Comparison of ENCODE assay signal across 8 mouse cellular contexts in genomic region chr4:55351037-55351436, GRCm38 (mm10). TPM values are rescaled to one million over a fixed set of nuclear protein-coding genes. Genes with fewer than 3 reads are reported as not detected.
A peak's percentile ranks its signal among the peaks of the same experiment; 100 is the strongest.
DNase-seq lines count a peak whose midpoint lies in the region; ATAC-seq and TF ChIP-seq lines count a peak whose summit lies in the region.

No protein-coding gene starts in this region.

- 0 out of 2 replicates have a peak, but pooled peaks cover 2% of the 10 kb centered on the region for H3K4me1 ChIP-seq in cerebellum, adult 2 months (ENCODE audit: control insufficient read depth, insufficient read depth, low read length)
- peaks cover 6% of the 10 kb centered on the region for H3K4me1 ChIP-seq in neural tube, embryonic 11.5 days (ENCODE audit: control insufficient read depth, insufficient read depth, low read length)
- H3K4me1 ChIP-seq in limb, embryonic 13.5 days, result peaks cover 23% of the 10 kb centered on the region
- peaks cover 10% of the 10 kb centered on the region; the same call in 1 of the 2 replicates for H3K4me1 ChIP-seq in stomach, embryonic 14.5 days (ENCODE audit: control insufficient read depth, insufficient read depth, low read length)

- ATAC-seq in neural tube, embryonic 11.5 days (ENCODE audit: insufficient read depth, low FRiP score, low TSS enrichment), result no peak
- ATAC-seq in limb, embryonic 13.5 days (ENCODE audit: low FRiP score, low read depth), result no peak
- ATAC-seq in stomach, embryonic 14.5 days (ENCODE audit: insufficient number of reproducible peaks, insufficient read depth, low FRiP score, low read depth), result no peak

- no peak for DNase-seq in cerebellum, adult 2 months
- no peak for DNase-seq in cerebellum, postnatal 25 days
- no peak for DNase-seq in neural tube, embryonic 11.5 days (ENCODE audit: low spot score)
- no peak for DNase-seq in neural tube, embryonic 10.5 days (ENCODE audit: extremely low spot score, low spot score)
- DNase-seq in ovary, postnatal 36 days (ENCODE audit: low spot score), result no peak
- DNase-seq in cerebellum, adult 11-12 months, result no peak

- TF ChIP-seq CTCF in cerebellum, adult 2 months (IDR thresholded peaks at IDR 0.05; ENCODE audit: borderline replicate concordance, insufficient read depth, low read depth, low read length), result no peak

- peak overlapping the region; percentile 55 for H3K4me2 ChIP-seq in neural tube, embryonic 11.5 days (ENCODE audit: low read depth)
- H3K4me2 ChIP-seq in limb, embryonic 13.5 days (replicated peaks), result peak overlapping the region; percentile 76
- peak overlapping the region; percentile 67 for H3K4me2 ChIP-seq in stomach, embryonic 14.5 days (replicated peaks; ENCODE audit: low read depth, low read length)

- H3K27me3 ChIP-seq in cerebellum, adult 2 months (ENCODE audit: control insufficient read depth, insufficient read depth, low read length), result no peaks in the 10 kb centered on the region
- no peaks in the 10 kb centered on the region for H3K27me3 ChIP-seq in neural tube, embryonic 11.5 days (ENCODE audit: control insufficient read depth, insufficient read depth, low read length)
- H3K27me3 ChIP-seq in limb, embryonic 13.5 days, result no peaks in the 10 kb centered on the region
- H3K27me3 ChIP-seq in stomach, embryonic 14.5 days (ENCODE audit: control insufficient read depth, insufficient read depth, low read length), result no peaks in the 10 kb centered on the region

- no peak for TF ChIP-seq POLR2A in cerebellum, adult 2 months (IDR thresholded peaks at IDR 0.05; ENCODE audit: borderline replicate concordance, insufficient read depth, low read length)

- no peaks in the 10 kb centered on the region for H3K9me3 ChIP-seq in neural tube, embryonic 11.5 days (ENCODE audit: control insufficient read depth, low read length)
- H3K9me3 ChIP-seq in limb, embryonic 13.5 days, result no peaks in the 10 kb centered on the region
- no peaks in the 10 kb centered on the region for H3K9me3 ChIP-seq in stomach, embryonic 14.5 days (ENCODE audit: control insufficient read depth, low read depth, low read length)

- 5% methylated on average over 12 of the region's 12 CpGs for WGBS in cerebellum, adult 2 months
- 26% methylated on average over 12 of the region's 12 CpGs for WGBS in neural tube, embryonic 11.5 days
- 9% methylated on average over 12 of the region's 12 CpGs for WGBS in limb, embryonic 13.5 days
- WGBS in stomach, embryonic 14.5 days, result 15% methylated on average over 12 of the region's 12 CpGs

- H3K4me3 ChIP-seq in cerebellum, adult 2 months (replicated peaks; ENCODE audit: insufficient read depth, low read depth, low read length), result peak overlapping the region; percentile 62
- peak overlapping the region; percentile 98 for H3K4me3 ChIP-seq in neural tube, embryonic 11.5 days (ENCODE audit: low read depth, low read length)
- H3K4me3 ChIP-seq in limb, embryonic 13.5 days, result peak overlapping the region; percentile 99
- peak overlapping the region; percentile 98 for H3K4me3 ChIP-seq in stomach, embryonic 14.5 days (ENCODE audit: low read depth, low read length)

- H3K9ac ChIP-seq in neural tube, embryonic 11.5 days (ENCODE audit: low read length), result peak overlapping the region; percentile 83
- peak overlapping the region; percentile 95 for H3K9ac ChIP-seq in limb, embryonic 13.5 days
- H3K9ac ChIP-seq in stomach, embryonic 14.5 days (replicated peaks; ENCODE audit: low read depth, low read length), result peak overlapping the region; percentile 89

- H3K36me3 ChIP-seq in neural tube, embryonic 11.5 days (ENCODE audit: control insufficient read depth, insufficient read depth, low read length), result no peaks in the 10 kb centered on the region; the same call in 1 of the 2 replicates
- H3K36me3 ChIP-seq in limb, embryonic 13.5 days, result peaks cover 4% of the 10 kb centered on the region
- no peaks in the 10 kb centered on the region; the same call in 1 of the 2 replicates for H3K36me3 ChIP-seq in stomach, embryonic 14.5 days (ENCODE audit: control insufficient read depth, insufficient read depth, low read length)

- H3K27ac ChIP-seq in cerebellum, adult 2 months (ENCODE audit: insufficient read depth, low read length), result no peak overlapping the region
- no peak overlapping the region for H3K27ac ChIP-seq in neural tube, embryonic 11.5 days (ENCODE audit: low read depth, low read length)
- peak overlapping the region; percentile 89; the same call in 1 of the 2 replicates for H3K27ac ChIP-seq in limb, embryonic 13.5 days
- peak overlapping the region; percentile 89; the same call in 1 of the 2 replicates for H3K27ac ChIP-seq in stomach, embryonic 14.5 days (ENCODE audit: low read length)

RNA-seq across cellular contexts. Expression of gene Rad23b, which starts 1.2 kb away (rescaled TPM):
- 135 and 153 TPM in 2 replicates for polyA plus RNA-seq in cerebellum, adult 2 months (2012; rRNA removed)
- polyA plus RNA-seq in neural tube, embryonic 11.5 days (2014; fragmentation: Nextera tagmentation; extraction: Ambion mirVana), result 87.3 and 100.0 TPM in 2 replicates
- polyA plus RNA-seq in limb, embryonic 13.5 days (2015; fragmentation: Nextera tagmentation; extraction: Ambion mirVana), result 79.1 and 90.8 TPM in 2 replicates
- polyA plus RNA-seq in stomach, embryonic 14.5 days (2014; fragmentation: Nextera tagmentation; extraction: Ambion mirVana), result 74.6 and 85.2 TPM in 2 replicates

Comparison
In these comparisons a context has a peak if more than half of its experiments do, and no peak if none do; other contexts are left out.
1. H3K27ac ChIP-seq: peak in limb, embryonic 13.5 days (single experiment) and stomach, embryonic 14.5 days (single experiment); none in cerebellum, adult 2 months (single experiment) and neural tube, embryonic 11.5 days (single experiment).
2. Peak in every context shown above with its lines, with median percentiles within 50 percentile points of each other: H3K4me3 ChIP-seq, H3K4me2 ChIP-seq and H3K9ac ChIP-seq.